Mouse (Mus musculus) lung, adult 18-20 months (tissue): ENCODE data around the gene Atp10a.

ENCODE experiments used
- DNase-seq, 2 experiments: peaks; one replicate each; pipeline ENCODE4 v3.0.0; 2022; ENCODE audit warnings: mixed read lengths in 2 of 2

The Atp10a gene

DNA sequence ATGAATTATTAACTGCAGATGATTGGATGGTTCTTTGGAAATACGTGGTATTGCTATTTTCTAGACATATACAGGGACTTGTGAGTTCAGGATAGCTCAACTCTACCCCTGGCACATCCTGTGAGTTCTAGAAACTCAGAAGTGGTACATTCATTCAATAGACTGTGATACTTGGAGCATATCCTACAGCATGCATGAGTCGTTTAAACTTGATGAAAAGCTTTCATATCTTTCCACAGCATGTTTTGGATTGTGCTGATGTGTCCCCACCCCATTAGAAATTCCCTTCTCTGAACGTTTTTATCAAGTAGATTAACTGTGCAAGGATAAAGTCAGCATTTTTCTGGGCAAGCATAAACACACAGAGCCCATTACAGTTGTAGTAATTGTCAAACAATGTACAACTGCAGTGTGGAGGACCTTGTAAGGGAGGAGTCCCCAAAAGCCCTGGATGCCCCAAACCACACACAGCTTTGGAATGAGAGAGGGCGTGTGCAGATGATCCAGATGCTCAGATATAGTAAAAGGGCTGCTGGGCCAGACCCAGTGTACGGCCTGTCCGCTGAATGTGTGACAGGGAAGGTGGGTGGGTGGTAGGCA lies 35.1 kb downstream of the Atp10a start:
- no peak for DNase-seq

- DNase-seq, result no peak
Measured at GRCm38 (mm10) chr7:58692704-58693103, 36.7 kb downstream of the Atp10a start.

GRCm38 (mm10) chr7:58693342-58693741 lies 37.4 kb downstream of the Atp10a start:
- DNase-seq, result peak; percentile 20 to 71

- DNase-seq, result no peak
Measured at GRCm38 (mm10) chr7:58695661-58696060, 39.7 kb downstream of the Atp10a start.

DNA sequence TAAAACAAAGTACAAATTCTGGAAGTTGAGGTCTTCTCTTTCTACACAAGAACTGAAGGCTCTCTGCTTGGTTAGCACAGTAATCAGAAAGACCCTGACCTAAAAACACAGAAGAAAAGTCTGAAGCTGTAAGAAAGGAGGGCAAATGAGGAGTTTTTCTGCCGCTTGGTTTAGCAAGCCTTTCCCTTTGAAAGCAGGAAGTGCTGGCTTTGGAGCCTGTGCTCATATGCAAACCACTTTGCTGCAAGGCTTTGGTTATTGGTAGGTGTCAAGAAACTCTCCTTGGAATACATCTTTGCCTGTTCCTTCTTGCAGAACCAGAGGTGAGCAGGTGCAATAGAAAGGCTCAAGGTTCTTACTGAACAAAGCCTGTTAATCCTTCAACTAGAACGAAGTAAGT lies 41.1 kb downstream of the Atp10a start:
- DNase-seq, result no peak

- DNase-seq, result no peak
Measured at GRCm38 (mm10) chr7:58698738-58699442, 42.9 kb downstream of the Atp10a start.

- no peak for DNase-seq
Measured at GRCm38 (mm10) chr7:58701311-58701710, 45.3 kb downstream of the Atp10a start.

DNA sequence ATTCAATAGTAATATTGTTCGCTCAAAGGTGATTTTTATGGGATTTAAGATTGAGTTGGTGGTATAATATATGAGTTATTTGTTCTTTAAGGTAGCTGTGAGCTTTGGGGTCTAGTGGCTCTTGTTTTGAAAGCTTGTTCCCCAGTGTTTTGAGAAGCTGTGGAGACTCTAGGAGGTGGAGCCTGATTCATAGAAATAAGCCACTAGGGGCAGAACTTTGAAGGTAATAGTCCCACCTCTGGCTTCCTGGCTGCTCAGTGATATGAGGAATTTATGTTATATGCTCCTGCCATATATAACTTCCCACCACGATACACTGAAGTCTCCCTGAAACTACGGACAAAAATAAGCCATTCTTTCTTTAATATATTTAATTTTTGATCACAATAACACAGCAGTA lies 49.2 kb downstream of the Atp10a start:
- DNase-seq, result no peak

- DNase-seq, result no peak
Measured at GRCm38 (mm10) chr7:58709306-58709705, 53.3 kb downstream of the Atp10a start.

- DNase-seq, result no peak
Measured at GRCm38 (mm10) chr7:58710312-58710711, 54.3 kb downstream of the Atp10a start.

DNA sequence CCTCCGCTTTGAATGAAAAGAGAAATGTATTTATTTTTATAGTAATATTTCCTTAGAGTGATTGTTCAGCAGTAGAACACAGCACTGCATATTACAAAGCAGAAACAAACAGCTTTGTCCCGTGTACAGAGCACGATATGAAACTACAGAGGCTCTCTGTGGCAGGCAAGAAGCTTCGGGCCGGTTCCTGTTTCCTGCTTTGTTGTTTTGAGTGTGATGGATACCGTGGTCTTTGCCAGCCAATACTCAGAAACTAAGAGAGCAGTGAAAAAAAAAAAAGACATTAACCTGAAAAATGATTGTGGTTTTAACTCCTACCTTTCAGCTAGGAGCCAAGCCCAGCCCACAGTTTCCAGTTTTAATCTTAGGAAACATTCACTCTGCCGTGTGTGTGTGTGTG lies 55.8 kb downstream of the Atp10a start:
- no peak for DNase-seq

- DNase-seq, result no peak
Measured at GRCm38 (mm10) chr7:58715576-58716144, 59.7 kb downstream of the Atp10a start.

DNA sequence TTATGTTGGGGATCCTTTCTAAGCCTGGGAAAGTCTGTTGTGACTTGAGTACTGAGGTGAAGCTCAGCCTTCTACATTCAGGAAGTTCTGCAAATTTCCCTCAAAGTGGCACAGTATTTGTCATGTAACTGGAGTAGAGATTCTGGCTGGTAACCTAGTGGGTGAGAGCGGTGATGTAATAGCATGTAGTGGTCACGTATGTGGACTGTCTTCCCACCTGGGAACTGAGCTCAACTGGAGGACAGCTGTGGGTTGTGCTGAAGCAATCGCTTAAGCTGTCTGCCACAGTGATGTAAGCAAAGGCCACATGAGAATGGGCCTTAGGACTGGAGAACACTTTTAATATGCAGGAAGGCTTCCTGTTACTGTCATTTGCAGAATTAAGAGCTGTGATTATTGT lies 60.7 kb downstream of the Atp10a start:
- no peak for DNase-seq

DNA sequence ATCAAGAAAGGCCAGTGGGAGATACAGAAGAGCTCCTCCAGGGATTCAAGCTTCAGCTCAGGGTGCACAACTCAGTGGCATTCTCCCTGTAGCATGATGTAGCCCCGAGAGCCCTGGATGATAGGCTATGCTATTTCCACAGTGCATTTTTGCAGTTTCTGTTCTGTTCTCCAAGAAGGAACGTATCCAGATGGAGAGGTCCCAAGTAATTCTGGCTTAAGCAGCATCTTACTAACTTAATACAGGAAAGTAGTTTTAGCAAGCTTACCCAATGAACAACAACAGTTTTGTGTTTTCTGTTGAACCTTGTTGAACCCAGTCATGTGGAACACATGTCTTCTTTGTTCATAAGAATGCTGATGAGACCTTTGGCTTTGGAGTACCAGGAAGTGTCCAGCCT lies 62.6 kb downstream of the Atp10a start:
- no peak for DNase-seq

DNA sequence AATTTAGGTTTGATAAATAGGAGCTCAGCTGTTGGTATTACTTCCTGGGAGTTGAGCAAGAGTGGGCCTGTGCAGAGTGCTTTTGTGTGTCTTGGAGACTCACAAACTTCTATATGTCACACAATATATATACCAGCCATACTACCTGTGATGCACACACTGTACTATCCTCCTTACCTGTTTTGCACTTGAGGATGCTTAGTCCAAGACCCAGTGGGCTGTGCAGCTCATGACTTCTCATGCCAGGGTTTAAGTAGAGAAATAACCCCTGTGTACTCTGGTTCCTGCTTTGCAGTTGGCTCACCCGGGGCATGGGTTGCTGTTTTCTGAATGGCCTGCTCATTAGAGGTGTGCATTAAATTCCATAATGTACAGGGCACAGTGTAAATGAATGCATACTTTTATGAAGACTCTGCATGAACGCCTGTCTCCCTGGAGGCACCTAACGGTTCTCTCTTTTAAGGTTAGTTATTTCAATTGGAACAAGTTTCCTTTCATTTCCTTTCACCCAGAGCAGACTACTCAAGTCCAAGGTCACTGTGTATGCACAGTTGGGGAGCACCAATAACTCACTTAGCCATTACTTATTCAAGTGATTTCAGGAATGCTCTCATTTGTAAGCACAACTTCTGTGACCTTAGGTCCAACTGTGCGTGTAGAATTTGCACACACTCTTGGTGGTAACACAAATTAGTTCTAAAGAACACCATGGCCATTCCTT lies 63.4 kb downstream of the Atp10a start:
- DNase-seq, result no peak

- no peak for DNase-seq
Measured at GRCm38 (mm10) chr7:58722250-58722649, 66.3 kb downstream of the Atp10a start.

DNA sequence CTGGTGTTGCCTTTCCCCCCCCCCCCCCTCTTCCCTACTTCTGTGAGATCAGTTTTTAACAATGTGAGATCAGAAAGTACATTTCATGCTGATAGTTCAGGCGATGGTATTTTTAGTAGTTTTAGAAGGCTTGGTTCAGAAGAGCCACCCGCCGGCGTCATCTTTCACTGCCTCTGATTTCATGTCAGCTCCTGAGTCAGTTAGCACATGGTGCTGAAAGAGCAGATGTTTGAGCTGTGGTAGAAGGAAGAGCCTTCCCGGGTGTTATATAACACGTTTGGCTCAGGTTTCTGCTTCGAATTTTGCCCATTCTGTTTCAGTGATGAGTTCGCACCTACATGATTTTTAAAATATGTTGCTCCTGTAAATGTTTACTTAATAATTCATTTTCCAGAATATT lies 74.2 kb downstream of the Atp10a start:
- DNase-seq, result no peak

GRCm38 (mm10) chr7:58730831-58731230 lies 74.9 kb downstream of the Atp10a start:
- no peak for DNase-seq

DNA sequence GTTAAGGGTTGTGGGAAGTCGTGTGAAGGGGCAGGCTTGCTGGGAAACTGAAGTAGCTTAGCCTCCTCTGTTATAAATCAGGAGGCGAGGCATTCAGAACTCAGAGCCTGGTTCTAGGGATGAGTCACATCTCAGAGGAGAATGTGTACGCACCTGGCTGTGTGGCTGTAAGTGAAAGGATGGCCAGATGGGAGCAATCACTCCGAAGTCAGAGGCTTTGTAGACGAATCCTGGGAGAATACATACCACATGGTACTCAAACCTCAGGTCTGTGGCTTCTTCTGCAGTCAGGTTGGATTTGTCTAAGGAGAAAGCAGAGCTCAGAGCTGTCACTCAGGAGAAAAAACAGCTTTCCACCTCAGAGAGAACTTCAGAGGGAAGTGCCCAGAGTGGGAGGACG lies 76.4 kb downstream of the Atp10a start:
- DNase-seq, result no peak

DNA sequence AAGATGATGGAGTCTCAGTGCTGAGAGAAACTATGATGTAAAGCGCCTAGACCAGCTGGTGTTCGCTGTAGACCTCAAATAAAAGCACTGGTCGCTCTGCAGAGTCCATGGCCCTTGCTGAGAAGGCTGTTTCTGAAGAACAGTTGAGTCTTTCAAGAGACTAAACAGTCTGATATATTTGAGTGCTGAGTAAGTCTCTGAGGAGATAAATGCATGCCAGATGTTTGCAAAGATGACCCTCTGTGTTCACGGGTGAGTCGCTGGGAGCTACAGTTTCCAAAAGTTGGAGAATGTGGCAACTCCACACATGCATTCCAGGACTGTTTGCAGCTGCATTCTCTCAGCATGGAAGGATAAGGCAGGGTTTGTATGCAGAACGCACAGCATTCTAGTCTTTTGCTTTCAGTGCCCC lies 77.5 kb downstream of the Atp10a start:
- DNase-seq, result no peak

DNA sequence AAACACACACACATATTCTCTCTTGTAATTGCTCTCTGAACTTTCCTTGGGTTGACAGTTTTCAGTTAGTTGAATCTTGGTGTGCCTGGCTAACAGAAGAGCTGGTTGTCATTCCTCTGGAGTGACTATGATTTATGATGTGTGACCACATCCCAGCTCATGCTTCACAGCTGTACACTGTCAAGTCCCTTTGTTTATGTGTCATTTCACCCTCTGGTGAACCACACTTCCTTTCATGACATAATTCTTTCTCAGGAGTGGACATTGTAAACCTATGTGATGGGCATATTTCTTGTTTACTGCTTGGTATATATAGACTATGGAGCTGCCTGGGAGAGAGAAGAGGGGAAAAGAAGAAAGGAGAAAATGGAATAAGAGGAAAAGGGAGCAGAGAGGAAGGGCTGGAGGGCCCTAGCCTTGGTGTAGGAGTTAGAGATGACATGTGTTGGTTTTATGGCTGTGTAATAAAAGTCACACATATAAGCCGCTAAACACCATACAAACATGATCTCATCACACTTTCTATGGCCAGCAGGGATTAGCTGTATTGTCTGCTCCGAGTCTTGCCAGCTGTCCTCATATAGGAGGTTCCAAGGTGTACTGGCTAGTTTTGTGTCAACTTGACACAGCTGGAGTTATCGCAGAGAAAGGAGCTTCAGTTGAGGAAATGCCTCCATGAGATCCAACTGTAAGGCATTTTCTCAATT lies 81.0 kb downstream of the Atp10a start:
- DNase-seq, result no peak

DNA sequence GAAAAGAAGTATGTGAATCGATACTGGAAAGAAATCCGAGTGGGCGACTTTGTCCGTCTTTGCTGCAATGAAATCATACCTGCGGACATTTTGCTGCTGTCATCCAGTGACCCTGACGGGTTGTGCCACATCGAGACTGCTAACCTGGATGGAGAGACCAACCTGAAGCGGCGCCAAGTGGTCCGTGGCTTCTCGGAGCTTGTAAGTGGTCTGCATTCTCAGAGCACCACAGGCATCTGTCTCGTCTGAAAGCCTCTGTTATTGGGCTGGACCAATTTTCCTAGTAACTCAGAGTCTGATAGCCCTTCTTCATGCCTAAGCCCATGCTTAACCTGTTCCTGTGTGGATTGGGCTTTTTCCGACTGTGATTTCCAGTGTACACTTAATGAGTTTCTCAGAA lies 84.2 kb downstream of the Atp10a start:
- no peak for DNase-seq

DNA sequence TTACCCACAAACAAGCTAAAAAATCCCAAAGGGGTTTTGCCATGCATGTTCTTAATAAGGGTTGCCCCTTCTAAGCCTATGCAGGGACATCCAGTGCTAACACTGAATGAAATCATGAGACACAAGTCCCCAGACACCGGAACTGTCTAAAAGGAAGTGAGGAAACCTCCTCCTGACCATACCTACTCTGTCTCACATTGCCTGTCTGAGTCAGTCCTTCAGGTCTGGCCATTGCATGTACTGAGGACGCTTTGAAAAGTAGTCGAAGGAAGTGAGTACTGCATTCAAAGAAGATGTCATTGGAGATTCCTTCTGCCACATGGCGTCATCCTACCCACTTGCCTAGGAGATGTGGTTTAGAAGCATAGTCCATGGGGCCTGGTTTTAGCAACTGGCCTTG lies 84.9 kb downstream of the Atp10a start:
- DNase-seq, result no peak
